Mouse (Mus musculus): ENCODE measurements around the gene Kpna2. TPM values are rescaled to one million over a fixed set of nuclear protein-coding genes. Genes with fewer than 3 reads are reported as not detected.
A peak's percentile ranks its signal among the peaks of the same experiment; 100 is the strongest.
"Not testable (repeated sequence)": the region's sequence is repeated elsewhere in the genome, so short reads cannot be mapped to it uniquely, and the experiment has no call there.

Kpna2 gene
- polyA plus RNA-seq, 1 experiment from 2014 or later: 157 TPM

DNA sequence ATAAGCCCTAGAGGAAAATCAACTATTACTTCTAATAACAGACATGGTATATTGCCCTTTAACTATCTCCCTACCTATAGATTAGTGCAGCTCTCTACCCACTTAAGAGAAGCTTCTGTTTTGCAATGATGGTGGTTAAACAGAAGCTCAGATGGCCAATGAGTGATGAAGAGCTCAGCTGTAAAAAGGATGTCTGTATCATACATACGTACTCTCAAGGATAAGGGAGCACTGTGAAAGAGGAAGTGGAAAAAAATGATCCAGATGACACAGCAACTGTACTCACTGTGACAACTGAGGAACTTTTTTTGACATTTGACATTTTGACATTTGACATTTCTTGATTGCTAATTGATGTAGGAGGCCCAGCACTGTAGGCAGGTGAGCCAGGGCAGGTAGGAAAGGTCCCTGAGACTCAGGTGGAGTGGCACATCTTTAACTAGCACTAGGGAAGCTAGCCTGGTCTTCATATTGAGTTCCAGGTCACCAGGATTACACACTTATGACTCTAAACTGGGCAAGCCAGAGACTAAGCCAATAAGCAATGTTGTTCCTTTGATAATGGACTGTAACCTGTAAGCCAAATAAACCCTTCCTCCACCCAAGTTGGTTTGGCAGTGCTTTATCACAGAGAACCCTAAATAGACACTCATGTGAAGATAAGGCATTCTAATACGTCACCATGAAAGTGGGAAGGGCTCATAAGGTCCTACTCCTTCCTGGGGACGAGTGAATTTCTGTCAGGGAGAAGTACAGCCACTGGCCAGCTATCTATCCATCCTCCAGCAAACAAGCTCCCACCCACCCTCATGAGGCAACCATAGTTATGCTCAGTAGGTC is 4.9 kb downstream of the Kpna2 start:
- WGBS: 79% methylated on average over 3 of the region's 3 CpGs
- Histone ChIP-seq H3K27ac (no peak overlapping the region), H3K9me3 (replicated peaks; ENCODE audit: low read length) (no peaks in the 10 kb centered on the region), H3K9ac (ENCODE audit: low read depth, low read length) (no peak overlapping the region), H3K36me3 (ENCODE audit: insufficient read depth, low read length) (peaks cover 31% of the 10 kb centered on the region), H3K4me2 (ENCODE audit: low read length) (no peak overlapping the region), H3K27me3 (ENCODE audit: insufficient read depth, low read length) (no peaks in the 10 kb centered on the region), H3K4me3 (replicated peaks; ENCODE audit: low read depth, low read length) (no peak overlapping the region), H3K4me1 (replicated peaks; ENCODE audit: insufficient read depth, low read length) (0 out of 2 replicates have a peak, but pooled peaks cover 3% of the 10 kb centered on the region)
- ATAC-seq (replicated peaks; ENCODE audit: low FRiP score, low read depth) (no peak), DNase-seq (ENCODE audit: low spot score) (no peak)
- no peak for TF ChIP-seq CTCF (IDR thresholded peaks at IDR 0.05; ENCODE audit: low read depth)

DNA sequence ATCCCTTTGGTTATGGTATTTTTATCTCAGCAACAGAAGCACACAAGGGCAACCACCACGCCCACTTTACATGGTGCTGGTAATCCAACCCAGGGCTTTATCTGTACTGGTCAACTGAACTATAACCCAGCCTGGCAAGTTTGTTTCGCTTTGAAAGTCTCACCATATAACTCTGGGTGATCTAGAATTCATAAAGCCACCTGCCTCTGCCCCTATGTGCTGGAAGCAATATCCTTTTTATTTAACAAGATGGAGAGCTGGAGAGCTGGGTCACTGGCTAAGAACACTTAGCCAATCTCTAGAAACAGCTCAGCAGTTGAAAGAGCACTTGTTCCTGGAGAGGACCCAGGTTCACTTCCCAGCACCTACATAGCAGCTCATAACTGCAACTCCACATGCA is 12.0 kb downstream of the Kpna2 start:
- Histone ChIP-seq H3K4me3 (replicated peaks; ENCODE audit: low read depth, low read length) (no peak overlapping the region), H3K4me1 (replicated peaks; ENCODE audit: insufficient read depth, low read length) (0 out of 2 replicates have a peak, but pooled peaks cover 1% of the 10 kb centered on the region), H3K27ac (no peak overlapping the region), H3K9me3 (replicated peaks; ENCODE audit: low read length) (no peaks in the 10 kb centered on the region), H3K27me3 (ENCODE audit: insufficient read depth, low read length) (no peaks in the 10 kb centered on the region), H3K36me3 (ENCODE audit: insufficient read depth, low read length) (peaks cover 35% of the 10 kb centered on the region), H3K9ac (ENCODE audit: low read depth, low read length) (no peak overlapping the region), H3K4me2 (ENCODE audit: low read length) (no peak overlapping the region)
- DNase-seq (ENCODE audit: low spot score) (no peak), ATAC-seq (replicated peaks; ENCODE audit: low FRiP score, low read depth) (no peak)
- no peak for TF ChIP-seq CTCF (IDR thresholded peaks at IDR 0.05; ENCODE audit: low read depth)
- 97% methylated on average over 2 of the region's 2 CpGs for WGBS

- H3K9me3 ChIP-seq (replicated peaks; ENCODE audit: low read length); H3K4me1 ChIP-seq (replicated peaks; ENCODE audit: insufficient read depth, low read length); H3K4me3 ChIP-seq (replicated peaks; ENCODE audit: low read depth, low read length); DNase-seq (ENCODE audit: low spot score); H3K27ac ChIP-seq; H3K27me3 ChIP-seq (ENCODE audit: insufficient read depth, low read length); ATAC-seq (replicated peaks; ENCODE audit: low FRiP score, low read depth); H3K9ac ChIP-seq (ENCODE audit: low read depth, low read length); H3K4me2 ChIP-seq (ENCODE audit: low read length): not testable (repeated sequence)
- 81% methylated on average over 8 of the region's 9 CpGs for WGBS
- H3K36me3 ChIP-seq (ENCODE audit: insufficient read depth, low read length): peaks cover 29% of the 10 kb centered on the region
These were observed 13.2 kb downstream of the Kpna2 start for GRCm38 (mm10) chr11:106985979-106986604.

DNA sequence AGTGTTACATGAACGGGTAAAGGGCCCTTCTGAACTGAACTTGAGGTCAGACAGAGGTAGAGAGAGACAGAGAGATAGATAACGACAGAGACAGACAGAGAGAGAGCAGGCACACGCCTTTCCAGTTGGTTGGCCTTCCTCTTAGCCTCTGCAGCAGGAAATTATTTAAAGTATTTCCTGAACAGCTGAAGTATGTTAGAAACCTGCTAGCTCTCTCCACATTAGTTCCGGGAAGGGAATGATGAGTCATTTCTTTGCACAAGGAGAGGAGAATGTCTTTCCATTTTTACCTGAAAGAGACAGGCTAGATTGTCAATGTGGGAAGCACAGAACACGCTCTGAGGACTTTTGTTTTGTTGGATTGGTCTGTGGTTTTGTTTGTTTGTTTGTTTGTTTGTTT is 17.0 kb downstream of the Kpna2 start:
- H3K27me3 ChIP-seq (ENCODE audit: insufficient read depth, low read length): no peaks in the 10 kb centered on the region
- no peak for ATAC-seq (replicated peaks; ENCODE audit: low FRiP score, low read depth)
- H3K36me3 ChIP-seq (ENCODE audit: insufficient read depth, low read length): peaks cover 1% of the 10 kb centered on the region; the same call in 1 of the 2 replicates
- H3K4me3 ChIP-seq (replicated peaks; ENCODE audit: low read depth, low read length): no peak overlapping the region
- 30% methylated on average over 5 of the region's 5 CpGs for WGBS
- peak; percentile 82 for DNase-seq (ENCODE audit: low spot score)
- peak overlapping the region; percentile 19; the same call in 1 of the 2 replicates for H3K27ac ChIP-seq
- 0 out of 2 replicates have a peak, but pooled peaks cover 7% of the 10 kb centered on the region for H3K4me1 ChIP-seq (replicated peaks; ENCODE audit: insufficient read depth, low read length)
- no peaks in the 10 kb centered on the region for H3K9me3 ChIP-seq (replicated peaks; ENCODE audit: low read length)
- no peak overlapping the region for H3K9ac ChIP-seq (ENCODE audit: low read depth, low read length)
- TF ChIP-seq CTCF (IDR thresholded peaks at IDR 0.05; ENCODE audit: low read depth): no peak
- H3K4me2 ChIP-seq (ENCODE audit: low read length): no peak overlapping the region

GRCm38 (mm10) chr11:106981787-106982186 is 17.6 kb downstream of the Kpna2 start:
- ATAC-seq (replicated peaks; ENCODE audit: low FRiP score, low read depth) (no peak), DNase-seq (ENCODE audit: low spot score) (no peak)
- Histone ChIP-seq H3K4me2 (ENCODE audit: low read length) (no peak overlapping the region), H3K27ac (peak overlapping the region; percentile 19; the same call in 1 of the 2 replicates), H3K9ac (ENCODE audit: low read depth, low read length) (no peak overlapping the region), H3K27me3 (ENCODE audit: insufficient read depth, low read length) (no peaks in the 10 kb centered on the region), H3K4me3 (replicated peaks; ENCODE audit: low read depth, low read length) (no peak overlapping the region), H3K4me1 (replicated peaks; ENCODE audit: insufficient read depth, low read length) (0 out of 2 replicates have a peak, but pooled peaks cover 7% of the 10 kb centered on the region), H3K36me3 (ENCODE audit: insufficient read depth, low read length) (no peaks in the 10 kb centered on the region), H3K9me3 (replicated peaks; ENCODE audit: low read length) (no peaks in the 10 kb centered on the region)
- WGBS: 65% methylated on average over 1 of the region's 1 CpGs
- TF ChIP-seq CTCF (IDR thresholded peaks at IDR 0.05; ENCODE audit: low read depth): no peak

DNA sequence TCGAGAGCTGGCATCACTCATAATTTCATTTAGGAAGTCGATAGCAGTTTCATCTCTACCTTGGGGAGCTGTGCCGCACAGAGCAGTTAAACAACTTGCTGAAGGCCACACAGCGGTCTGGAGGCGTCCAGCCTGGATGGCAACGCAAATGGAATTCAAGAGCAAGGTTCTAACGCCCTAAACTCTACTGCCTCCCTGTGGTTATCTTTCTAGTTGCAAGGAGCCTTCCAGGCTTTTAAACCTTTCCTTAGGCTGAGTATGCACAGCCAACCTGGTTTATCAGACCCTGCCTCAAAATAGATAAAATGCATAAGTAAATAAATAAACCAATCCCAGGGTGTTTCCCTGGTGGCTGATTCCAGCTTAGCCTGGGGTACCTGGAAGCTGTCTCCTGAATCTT is 18.9 kb downstream of the Kpna2 start:
- 19% methylated on average over 7 of the region's 7 CpGs for WGBS
- peak; percentile 89 for DNase-seq (ENCODE audit: low spot score)
- no peaks in the 10 kb centered on the region for H3K27me3 ChIP-seq (ENCODE audit: insufficient read depth, low read length)
- H3K36me3 ChIP-seq (ENCODE audit: insufficient read depth, low read length): no peaks in the 10 kb centered on the region
- H3K9ac ChIP-seq (ENCODE audit: low read depth, low read length): no peak overlapping the region
- no peak overlapping the region for H3K4me2 ChIP-seq (ENCODE audit: low read length)
- peaks cover 13% of the 10 kb centered on the region; the same call in 1 of the 2 replicates for H3K4me1 ChIP-seq (replicated peaks; ENCODE audit: insufficient read depth, low read length)
- H3K27ac ChIP-seq: no peak overlapping the region
- H3K9me3 ChIP-seq (replicated peaks; ENCODE audit: low read length): no peaks in the 10 kb centered on the region
- ATAC-seq (replicated peaks; ENCODE audit: low FRiP score, low read depth): no peak
- H3K4me3 ChIP-seq (replicated peaks; ENCODE audit: low read depth, low read length): no peak overlapping the region
- TF ChIP-seq CTCF (IDR thresholded peaks at IDR 0.05; ENCODE audit: low read depth): peak; percentile 89
